ENCODE assay signal across 9 mouse cellular contexts in genomic region chr14:103778533-103779151, GRCm38 (mm10).
DNase-seq lines count a peak whose midpoint lies in the region; ATAC-seq lines count a peak whose summit lies in the region.
"Had no signal": no experiment of that assay in that cellular context is flagged by ENCODE, and none has a peak within 500 bp of the region (broad histone marks: within the 10 kb centered on the region; RNA-seq: fewer than 3 reads in every experiment).

No protein-coding gene starts in this region.

- H3K4me1 ChIP-seq in heart, embryonic 12.5 days (replicated peaks) = no peaks in the 10 kb centered on the region
- peaks cover 23% of the 10 kb centered on the region for H3K4me1 ChIP-seq in embryonic facial prominence, embryonic 10.5 days
- peaks cover 7% of the 10 kb centered on the region; the same call in 1 of the 2 replicates for H3K4me1 ChIP-seq in intestine, embryonic 14.5 days (replicated peaks; ENCODE audit: control insufficient read depth, insufficient read depth, low read length)

- DNase-seq in heart, postnatal 4 days = no peak
- DNase-seq in embryonic facial prominence, embryonic 10.5 days (ENCODE audit: low spot score) = peak; percentile 19
- DNase-seq in intestine, embryonic 14.5 days (ENCODE audit: low spot score) = no peak
- peak; percentile 7 for DNase-seq in lung, postnatal 10 days
- DNase-seq in spleen, adult 12 weeks (ENCODE audit: low spot score) = no peak
- no peak for DNase-seq in urinary bladder, postnatal 4 days (ENCODE audit: low spot score in 2 of 2)

- no peaks in the 10 kb centered on the region for H3K36me3 ChIP-seq in heart, embryonic 12.5 days
- no peaks in the 10 kb centered on the region for H3K36me3 ChIP-seq in embryonic facial prominence, embryonic 10.5 days (replicated peaks)
- H3K36me3 ChIP-seq in intestine, embryonic 14.5 days (ENCODE audit: control insufficient read depth, insufficient read depth, low read length) = no peaks in the 10 kb centered on the region
- H3K36me3 ChIP-seq: G1E had no signal

- no peak overlapping the region for H3K9ac ChIP-seq in heart, embryonic 12.5 days
- H3K9ac ChIP-seq in intestine, embryonic 14.5 days (ENCODE audit: low read length) = 0 out of 2 replicates have a peak overlapping the region, but pooled peaks have one; percentile 1

- no peak for ATAC-seq in heart, embryonic 12.5 days (ENCODE audit: insufficient number of reproducible peaks, low FRiP score)
- peak; percentile 64 for ATAC-seq in intestine, embryonic 14.5 days (replicated peaks; ENCODE audit: low FRiP score, low TSS enrichment, low read depth)
- ATAC-seq in erythroid progenitor cell, adult 5-6 weeks (replicated peaks; ENCODE audit: low FRiP score, poor library complexity, severe bottlenecking) = no peak

- H3K27me3 ChIP-seq in heart, embryonic 12.5 days (replicated peaks) = no peaks in the 10 kb centered on the region
- H3K27me3 ChIP-seq in embryonic facial prominence, embryonic 10.5 days (replicated peaks; ENCODE audit: low read depth, poor library complexity, severe bottlenecking) = no peaks in the 10 kb centered on the region
- no peaks in the 10 kb centered on the region for H3K27me3 ChIP-seq in intestine, embryonic 14.5 days (replicated peaks; ENCODE audit: control insufficient read depth, insufficient read depth, low read length)

- WGBS in heart, embryonic 12.5 days = 67% methylated on average over 13 of the region's 13 CpGs
- WGBS in embryonic facial prominence, embryonic 10.5 days = 25% methylated on average over 13 of the region's 13 CpGs
- WGBS in intestine, embryonic 14.5 days = 34% methylated on average over 13 of the region's 13 CpGs

- no peaks in the 10 kb centered on the region for H3K9me3 ChIP-seq in heart, embryonic 12.5 days (replicated peaks)
- H3K9me3 ChIP-seq in embryonic facial prominence, embryonic 10.5 days = no peaks in the 10 kb centered on the region
- H3K9me3 ChIP-seq in intestine, embryonic 14.5 days (ENCODE audit: control insufficient read depth, low read length) = no peaks in the 10 kb centered on the region

- H3K27ac ChIP-seq in heart, embryonic 12.5 days (ENCODE audit: poor library complexity, severe bottlenecking) = no peak overlapping the region
- H3K27ac ChIP-seq in embryonic facial prominence, embryonic 10.5 days (replicated peaks) = peak overlapping the region; percentile 74
- peak overlapping the region; percentile 73 for H3K27ac ChIP-seq in intestine, embryonic 14.5 days (ENCODE audit: low read depth)

- H3K4me3 ChIP-seq in heart, embryonic 12.5 days = peak overlapping the region; percentile 25
- H3K4me3 ChIP-seq in embryonic facial prominence, embryonic 10.5 days = peak overlapping the region; percentile 43
- no peak overlapping the region for H3K4me3 ChIP-seq in intestine, embryonic 14.5 days (ENCODE audit: low read depth, low read length)

- peak overlapping the region; percentile 62 for H3K4me2 ChIP-seq in heart, embryonic 12.5 days
- peak overlapping the region; percentile 20 for H3K4me2 ChIP-seq in intestine, embryonic 14.5 days (ENCODE audit: low read length)

Comparison
In these comparisons a context has a peak if more than half of its experiments do, and no peak if none do; other contexts are left out.
1. DNase-seq: peak in embryonic facial prominence, embryonic 10.5 days (single experiment) and lung, postnatal 10 days (single experiment); none in heart, postnatal 4 days (single experiment), intestine, embryonic 14.5 days (single experiment), spleen, adult 12 weeks (single experiment) and urinary bladder, postnatal 4 days (0 of 2).